Mouse (Mus musculus): ENCODE data around the gene Cops7a.

Gene Cops7a

DNA sequence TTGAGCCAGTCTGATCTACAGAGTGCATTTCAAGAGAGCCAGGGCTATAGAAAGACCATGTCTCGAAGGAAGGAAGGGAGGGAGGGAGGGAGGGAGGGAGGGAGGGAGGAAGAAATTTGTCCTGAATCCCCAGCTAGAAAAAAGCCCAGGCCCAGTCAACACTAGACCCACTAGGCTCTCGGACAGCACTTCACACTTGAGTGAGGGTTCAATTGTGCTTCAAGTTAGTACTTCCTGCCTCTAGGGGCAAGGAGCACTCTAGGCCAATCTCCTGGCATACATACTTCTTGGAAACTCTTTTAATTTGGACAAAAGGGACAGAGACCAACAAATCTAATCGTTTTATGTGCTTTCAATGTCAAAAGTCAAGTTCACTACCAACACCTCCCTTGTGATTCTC, 7.2 kb downstream of the Cops7a start:
- no peak for DNase-seq

DNA sequence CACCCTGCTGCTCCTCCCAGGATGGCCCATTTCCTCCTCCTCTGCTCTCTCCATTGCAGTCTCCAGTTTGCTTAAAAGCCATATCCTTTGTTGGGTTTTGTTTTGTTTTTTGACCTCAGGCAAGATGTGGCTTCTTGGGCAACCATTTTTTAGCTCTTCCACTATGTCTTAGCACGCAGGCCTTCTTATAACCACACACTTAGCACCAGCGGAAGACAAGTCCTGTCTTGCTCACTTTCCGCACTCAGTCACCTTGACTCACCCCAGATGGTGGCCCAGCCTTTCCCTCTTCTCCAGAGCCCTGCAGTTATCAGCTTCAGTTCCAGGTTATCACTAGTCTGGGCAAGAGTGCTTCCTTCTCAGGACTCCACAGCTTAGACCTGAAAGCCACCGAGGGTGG, 10.1 kb downstream of the Cops7a start:
- DNase-seq = no peak

DNA sequence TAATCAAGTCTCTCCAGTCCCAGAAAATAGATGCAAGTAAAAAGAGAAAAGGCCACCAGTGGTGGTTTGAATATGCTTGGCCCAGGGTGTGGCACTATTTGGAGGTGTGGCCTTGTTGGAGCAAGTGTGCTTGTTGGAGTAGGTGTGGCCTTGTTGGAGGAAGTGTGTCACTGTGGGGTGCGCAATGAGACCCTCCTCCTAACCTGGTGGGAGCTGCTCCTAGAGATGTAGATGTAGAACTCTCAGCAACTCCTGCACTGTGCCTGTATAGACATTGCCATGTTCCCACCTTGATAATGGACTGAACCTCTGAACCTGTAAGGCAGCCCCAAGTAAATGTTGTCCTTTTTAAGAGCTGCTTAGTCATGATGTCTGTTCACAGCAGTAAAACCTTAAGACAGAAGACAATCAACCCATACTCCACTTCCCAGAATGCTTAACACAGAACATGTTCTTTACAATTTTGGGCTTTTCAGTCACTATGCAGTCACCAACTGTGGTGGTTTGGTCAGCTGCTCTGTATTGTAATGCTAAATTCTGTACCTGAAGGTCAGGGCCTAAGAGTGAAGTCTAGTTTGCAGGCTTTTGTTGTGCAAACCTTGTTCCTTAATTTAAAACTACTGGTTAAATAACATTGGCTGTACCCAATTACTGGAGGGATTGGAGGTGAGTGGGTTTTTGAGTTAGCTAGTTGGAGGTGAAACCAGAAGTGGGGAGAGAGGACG, 11.2 kb downstream of the Cops7a start:
- no peak for DNase-seq

DNA sequence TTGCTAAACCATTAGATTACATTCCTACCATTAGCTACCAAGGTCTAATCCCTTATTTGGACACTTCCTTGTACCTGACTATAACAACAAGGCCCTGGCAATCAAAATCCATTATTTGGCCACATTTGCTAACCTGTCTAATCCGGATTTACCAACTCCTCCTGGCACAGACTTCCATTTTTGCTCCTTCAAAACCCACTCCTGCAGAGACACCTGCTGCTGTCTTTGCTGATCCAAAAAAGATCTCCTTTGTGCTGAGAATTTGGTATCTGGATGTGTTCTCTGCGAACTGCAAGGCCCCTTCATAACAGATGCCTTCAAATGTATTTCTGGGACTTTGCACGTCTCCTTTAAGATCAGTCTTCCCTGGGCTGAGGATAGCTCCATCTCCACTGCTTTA, 21.8 kb downstream of the Cops7a start:
- DNase-seq = no peak

DNA sequence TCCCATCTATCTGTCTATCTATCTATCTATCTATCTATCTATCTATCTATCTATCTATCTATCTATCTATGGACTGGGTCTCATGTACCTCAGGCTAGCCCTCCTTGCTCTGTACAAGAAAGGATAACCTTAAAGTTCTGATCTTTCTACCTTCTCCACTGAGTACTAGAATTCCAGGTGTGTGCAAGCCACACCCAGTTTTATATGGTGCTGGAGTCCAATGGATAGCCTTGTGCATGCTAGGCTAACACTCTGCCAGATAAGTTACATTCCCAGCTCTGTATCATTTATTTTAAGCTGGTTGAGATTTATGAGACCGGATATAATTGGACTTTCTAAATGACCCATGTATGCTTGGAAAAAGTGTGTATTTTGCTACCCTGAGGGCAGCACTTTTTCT, 23.7 kb downstream of the Cops7a start:
- DNase-seq = no peak

DNA sequence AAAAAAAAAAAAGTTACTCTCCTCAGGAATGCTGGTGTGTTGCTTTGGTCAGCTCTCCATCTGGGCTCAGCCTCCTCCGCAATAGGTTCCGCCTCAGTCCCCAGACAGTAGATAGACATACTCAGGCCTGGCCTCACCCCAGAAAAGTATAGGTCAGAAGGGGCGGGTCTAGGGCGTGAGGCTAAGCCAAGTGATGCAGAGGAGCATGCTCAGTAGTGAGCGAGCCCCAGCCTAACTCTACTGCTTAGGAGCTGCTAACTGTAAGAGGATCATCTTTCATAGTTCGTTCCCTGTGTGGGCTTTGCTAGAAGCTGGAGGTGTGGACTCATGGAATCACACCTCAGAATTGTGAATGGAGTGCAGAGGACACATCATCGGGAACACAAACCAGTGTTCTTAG, 26.8 kb downstream of the Cops7a start:
- DNase-seq = no peak

DNA sequence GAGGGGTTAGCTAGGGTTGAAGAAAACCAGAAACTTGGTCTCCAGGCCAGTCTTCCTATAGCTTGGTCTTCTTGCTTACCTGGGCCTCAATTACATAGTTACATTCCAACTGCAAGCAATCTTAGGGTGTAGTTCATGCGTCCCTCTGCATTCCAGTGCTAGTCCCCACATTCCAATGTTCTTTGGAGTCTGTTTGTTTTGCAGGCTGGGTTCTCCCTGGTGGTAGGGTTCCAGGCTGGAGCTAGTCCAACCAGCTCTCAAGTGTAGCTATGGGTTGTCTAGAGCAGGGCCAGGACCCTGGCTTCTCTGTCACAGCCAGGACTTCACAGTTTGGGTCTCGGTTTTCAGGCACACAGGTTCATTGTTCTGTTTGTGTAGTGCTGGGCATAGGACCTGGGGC, 27.8 kb downstream of the Cops7a start:
- DNase-seq = no peak

DNA sequence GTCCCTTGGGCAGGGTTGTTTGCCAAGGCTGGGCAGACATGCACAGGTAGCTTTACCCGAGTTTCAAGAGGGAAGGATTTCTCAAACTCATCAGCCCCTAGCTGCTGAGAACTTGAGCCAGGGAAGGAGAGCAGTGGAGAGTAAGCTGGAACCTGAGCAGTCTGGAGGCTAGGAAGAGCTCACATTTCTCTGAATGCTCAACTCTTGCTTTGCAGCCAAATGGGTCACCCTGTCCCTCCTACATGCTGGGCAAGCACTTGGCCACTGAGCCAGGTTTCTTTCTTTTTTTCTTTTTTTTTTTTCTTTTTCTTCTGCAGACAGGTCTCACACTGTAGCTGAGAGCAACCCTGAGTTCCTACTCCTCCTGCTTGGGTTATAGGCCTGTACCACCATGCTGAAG, 28.7 kb downstream of the Cops7a start:
- DNase-seq = no peak

DNA sequence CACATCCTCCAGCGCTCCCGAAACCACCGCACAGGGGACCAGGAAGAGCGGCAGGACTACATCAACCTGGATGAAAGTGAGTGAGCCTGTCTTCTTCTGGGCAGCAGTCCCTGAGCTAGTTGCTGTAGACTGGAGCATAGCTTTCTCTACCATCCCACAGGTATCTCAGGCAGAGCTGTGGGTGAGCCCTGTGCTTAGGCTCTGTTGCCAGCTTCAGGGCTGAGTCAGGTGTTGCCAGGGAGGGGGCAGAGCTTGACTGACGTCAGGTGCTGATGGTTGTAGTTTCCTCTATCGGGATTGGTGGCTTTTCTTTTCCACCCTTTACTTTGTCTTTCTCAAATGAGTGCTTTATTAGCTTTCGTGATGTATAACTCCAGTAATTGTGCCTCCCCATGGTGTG, 30.7 kb downstream of the Cops7a start:
- no peak for DNase-seq

DNA sequence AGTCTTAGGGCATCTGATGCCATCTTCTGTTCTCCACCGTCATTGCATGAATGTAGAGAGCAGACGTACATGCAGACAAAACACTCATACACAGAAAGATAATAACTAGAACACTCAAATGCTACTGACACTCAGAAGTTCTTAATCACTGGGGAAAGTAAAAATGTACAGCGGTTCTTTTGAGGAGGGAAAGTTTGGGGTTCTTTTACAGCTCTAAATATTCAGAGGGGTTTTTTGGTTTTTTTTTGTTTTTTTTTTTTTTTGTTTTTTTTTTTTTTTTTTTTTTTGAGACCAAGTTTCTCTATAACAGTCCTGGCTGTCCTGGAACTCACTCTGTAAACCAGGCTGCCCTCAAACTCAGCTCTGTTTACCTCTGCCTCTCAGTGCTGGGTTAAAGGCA, 32.2 kb downstream of the Cops7a start:
- no peak for DNase-seq

DNA sequence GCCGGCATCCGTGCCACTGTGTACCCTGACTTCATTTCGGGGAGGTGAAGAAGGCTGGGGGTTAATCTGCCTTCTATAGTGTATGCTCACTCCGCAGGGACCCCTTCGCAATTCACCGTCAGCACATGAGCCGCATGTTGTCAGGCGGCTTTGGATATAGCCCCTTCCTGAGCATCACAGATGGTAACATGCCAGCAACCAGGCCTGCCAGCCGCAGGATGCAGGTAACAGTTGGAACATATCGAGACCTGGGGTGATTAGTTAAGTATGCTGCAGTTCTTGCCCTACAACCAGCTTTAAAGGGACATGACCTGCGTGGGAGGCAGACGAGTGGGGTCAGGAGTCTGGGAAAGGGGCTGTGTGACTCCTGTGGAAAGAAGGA, 33.0 kb downstream of the Cops7a start:
- DNase-seq = no peak

DNA sequence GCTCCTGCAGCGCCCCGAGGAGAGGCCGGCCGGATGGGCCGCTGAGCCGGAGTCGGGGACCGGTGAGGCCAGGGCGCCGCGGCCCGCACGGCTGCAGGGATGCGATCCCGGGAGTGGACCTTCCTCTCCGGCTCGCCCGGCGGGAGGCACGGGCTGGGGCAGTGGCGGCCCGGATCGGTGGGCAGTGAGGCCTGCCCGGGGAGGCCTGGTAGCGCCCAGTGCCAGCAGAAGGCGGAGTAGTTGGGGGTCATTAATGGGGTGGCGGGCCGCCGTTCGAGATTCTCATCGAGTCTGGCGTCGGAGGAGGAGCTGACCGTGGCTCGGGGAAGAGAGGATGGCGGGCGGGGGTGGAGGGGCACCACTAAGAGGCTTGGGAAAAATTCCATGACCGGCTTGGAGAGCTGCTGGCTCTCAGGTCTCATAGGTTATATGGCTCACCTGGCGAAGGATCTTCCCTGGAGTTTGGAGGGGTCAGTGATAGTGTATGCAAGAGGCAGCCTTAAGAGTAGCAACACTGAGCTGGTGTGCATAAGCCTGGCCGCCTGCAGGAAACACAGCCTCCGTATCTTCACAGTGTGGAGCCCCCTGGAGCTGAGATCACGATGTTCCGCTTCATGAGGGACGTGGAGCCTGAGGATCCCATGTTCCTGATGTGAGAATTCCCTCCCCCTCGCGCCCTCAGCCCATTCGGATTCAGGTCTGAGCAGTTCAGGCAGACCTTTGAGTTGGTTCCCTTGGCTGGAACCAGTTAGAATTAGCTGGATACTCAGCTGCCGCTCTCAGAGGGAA, 33.6 kb downstream of the Cops7a start:
- peak; percentile 71 for DNase-seq

DNA sequence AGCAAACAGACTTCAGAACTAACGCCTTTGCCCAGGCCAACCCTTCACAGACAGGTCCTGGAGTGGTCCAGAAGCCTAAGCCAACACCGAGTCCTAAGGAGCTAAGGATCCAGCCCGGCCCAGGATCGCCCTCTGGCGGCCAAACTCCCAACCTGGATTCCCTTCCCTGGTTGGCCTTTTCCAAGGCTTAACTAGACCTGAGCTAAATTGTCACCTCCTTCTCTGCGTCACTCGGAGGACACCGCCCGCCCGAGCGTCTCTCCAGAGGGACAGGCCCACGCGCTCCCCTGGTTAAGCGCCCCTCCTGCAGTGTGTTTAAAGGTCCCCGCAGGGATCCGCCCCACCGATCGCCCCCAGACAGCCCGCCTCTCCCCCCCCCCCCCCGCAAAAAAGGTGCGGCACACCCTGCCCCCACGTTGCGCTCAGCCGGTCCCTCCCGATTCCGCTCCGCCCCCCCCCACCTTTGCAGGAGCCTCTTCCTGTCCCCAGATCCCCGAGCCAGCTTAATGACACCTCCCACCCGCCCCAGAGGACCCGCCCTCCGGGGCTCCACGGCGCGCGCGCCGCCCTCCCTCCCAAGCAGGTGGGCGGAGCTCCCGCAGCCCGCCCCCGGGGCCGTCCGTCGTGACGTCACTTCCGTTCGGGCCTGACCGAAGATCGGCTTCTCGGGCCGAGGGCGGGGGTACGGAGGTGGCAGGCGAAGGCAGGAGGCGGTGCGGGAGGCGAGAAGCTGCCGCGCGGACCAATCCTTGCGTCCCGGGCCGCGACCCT, 34.4 kb downstream of the Cops7a start, which contains the start of gene Mlf2:
Mlf2 (plus strand) TSS at position 633 of the 771 bp plus-strand sequence.
- DNase-seq = peak; percentile 99

DNA sequence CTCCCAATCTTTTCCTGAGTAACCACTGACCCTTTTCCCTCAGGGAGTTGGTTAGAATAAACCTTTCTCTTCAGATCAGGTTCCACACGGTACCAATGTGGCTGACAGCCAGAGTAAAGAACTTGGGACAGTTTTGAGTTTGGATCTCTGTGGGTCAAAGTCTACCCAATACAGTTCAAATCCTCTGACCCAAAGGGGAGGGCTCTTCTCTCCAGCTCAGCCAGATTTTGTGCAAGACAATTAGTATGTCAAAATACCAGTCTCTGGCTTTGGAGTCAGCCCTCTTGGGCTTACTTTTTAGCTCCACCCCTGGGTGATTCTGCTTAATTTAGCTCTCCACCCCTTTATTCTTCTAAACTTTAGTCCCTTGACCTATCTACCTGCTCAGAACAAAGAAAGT, 35.1 kb downstream of the Cops7a start:
- no peak for DNase-seq

DNA sequence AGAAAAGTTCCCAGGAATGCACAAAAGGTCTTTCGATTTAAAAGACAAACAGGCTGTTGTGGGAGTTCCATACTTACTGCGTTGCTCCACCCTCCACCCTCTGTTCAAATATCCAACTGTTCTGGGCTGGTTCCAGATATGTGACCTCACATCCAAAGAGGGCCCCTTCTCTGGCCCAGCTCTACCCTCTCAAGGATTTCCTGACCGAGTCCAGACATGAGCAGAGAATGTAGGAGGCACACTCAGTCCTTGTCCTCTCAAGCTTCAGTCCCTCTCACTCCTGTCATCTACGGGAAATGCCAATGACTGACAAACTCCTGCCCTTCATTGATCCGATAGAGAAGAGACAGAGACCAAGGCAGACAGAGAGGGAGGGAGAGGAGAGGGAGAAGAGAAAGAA, 39.4 kb downstream of the Cops7a start:
- DNase-seq = no peak

DNA sequence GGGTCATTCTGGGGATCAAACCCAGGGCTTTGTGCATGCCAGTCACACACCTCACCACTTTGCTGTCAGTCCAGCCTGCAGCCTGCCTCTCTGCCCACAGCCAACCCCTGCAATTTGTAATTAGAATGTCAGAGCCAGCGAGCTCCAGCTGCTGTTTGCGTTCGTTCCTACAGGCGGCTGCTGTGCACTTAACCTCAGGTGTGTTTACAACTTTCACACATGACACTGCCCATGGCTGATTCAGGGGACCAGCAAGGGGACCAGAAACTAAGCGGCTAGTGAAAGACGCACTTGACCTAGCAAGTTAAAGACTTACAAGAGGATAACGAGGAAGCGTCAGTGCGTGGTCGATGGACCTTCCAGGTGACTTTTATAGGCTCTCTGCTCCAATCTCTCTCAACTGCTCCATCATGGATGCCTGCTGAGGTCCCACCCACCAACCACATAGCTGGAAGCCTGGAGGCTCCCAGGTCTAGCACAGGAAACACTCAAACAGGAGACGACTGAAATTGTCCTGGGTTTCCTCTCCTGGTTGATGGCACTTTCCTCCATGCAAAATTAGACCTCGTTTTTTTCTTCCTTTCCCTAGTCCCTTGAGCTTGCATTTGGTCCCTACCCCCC, 40.1 kb downstream of the Cops7a start:
- DNase-seq = no peak

DNA sequence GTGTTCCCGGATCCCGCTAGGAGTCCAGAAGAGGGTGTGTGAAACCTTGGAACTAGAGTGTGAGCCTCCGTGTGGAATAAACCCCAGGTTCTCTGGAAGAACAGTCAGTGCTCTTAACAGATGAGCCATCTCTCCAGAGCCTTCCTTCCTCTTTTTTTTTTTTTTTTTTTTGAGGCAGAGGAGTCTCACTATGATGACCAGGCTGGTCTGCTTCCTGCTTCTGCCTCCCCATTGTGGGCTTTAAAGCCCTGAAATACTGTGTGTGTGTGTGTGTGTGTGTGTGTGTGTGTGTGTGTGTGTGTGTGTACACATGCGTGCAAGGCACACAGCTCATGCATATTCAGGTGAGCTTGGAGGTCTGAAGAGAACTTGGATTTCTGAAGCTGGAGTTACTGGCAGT, 43.8 kb downstream of the Cops7a start:
- DNase-seq = no peak

DNA sequence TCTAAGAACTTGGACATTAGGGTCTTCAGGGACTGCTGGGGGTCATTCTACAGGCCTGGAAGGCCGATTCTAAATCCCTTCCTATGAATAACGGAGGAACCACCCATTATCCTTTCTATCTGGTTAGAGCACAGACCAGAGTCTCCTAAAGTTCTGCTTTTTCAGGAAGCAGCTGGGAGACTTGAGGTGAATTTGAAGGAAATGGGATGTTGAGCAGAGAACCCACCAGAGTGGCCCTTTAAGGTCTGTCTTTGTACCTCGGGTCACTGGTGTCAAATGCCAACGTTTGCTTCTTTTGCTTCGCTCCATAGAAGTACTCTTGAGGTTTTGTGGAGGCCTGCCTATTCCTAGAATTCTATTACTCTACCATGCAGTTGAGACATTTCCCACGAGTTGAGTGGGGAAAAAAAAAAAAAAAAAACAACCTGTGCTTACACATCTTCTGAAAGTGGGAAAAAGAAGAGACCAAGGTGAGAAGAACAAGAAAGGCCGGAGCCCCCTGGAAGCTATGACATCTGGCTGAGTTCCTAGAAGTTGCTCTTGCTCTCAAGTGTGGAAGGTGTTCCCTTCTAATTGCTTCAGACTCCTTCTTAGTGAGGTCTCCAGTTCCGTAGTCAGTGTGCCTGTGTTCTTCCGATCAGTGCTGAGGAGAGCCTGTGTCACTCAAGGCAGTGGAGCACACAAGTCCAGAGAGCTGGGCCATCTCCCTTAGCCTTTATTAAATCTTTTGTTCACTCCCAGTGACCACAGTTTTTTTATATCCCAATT, 44.8 kb downstream of the Cops7a start:
- DNase-seq = no peak

DNA sequence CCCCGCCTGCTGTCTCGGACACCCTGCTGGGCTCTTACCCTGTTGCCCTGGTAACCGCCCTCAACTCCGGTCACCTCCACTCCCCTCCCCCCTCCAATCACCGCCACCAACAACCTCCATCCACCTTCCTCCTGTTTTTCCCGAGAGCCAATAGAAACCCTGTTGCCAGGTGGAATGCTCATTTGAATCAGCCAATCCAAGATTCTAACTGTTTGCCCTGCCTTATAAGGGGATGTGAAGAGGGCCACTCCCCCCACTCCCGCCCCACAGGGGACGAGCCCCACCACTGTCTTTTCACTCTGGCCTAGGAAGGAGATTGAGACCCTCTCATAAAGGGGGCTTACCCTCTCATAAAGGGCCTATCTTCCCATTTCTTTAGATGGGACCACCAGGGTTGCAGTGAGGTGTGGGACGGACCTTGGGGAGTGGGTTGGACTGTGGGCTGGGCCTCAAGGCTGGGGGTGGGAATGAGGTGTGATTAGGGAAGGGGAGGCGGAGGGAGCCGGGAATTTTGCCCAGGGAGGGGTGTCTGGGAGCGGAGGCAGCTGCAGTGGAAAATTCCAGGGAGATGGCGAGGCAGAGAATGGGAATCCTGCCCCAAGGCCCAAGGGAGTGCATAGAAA, 45.5 kb downstream of the Cops7a start, which contains the start of gene Ptms:
Ptms (minus strand) TSS at position 409 of the 623 bp plus-strand sequence.
- peak; percentile 72 for DNase-seq

DNA sequence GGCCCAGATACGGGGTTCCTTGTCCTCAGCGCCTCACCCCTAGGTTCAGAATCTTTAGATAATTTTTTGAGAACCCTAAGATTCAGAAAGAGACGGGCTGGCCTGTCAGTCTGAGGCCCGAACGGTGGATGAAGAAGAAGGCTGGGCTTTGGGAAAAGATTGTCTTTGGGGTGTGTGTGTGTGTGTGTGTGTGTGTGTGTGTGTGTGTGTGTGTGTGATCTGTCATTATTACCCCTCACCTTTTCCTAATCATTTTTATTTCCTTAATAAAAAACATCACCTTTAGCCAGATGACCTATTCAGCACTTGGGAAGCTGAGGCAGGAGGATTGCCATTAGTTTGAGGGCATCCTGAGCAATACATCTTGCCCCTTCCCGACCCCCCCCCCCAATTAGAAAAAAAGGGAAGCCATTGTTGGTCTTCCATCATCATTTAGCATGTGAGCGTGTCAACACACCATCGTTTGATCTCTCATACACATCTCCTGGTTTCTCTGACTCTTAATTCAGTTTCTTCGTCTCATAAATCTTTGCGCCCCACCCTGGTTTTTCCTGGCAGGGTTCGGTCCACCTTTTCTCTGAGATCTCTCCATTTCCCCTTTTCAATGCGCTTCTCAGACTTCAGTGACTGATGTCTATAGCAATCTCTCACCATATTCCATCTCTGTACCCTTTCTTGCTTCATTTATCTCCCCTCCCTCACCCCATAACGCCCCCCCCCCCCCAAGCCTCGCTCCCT, 46.3 kb downstream of the Cops7a start:
- no peak for DNase-seq

DNA sequence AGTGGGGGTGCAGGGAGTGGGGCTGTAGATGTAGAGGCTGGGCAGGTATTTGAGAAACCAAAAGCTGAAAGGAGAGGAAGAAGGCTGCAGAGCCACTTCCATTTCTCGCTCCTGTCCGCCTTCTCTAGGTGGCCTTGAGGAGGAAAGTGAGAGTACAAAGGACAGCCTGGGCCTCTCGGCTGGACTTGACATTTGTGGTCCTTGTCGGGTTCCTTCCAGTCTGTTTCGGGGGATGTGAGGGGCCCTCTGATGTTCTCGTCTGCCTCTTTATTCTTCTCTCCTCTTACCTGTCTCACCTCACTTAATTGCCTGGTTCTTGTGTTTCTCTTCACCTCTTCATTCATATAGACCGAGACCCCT, 47.0 kb downstream of the Cops7a start:
- no peak for DNase-seq

Measured in thymus, postnatal 14 days (tissue).